Mouse (Mus musculus): ENCODE measurements around the gene Fbxw4.

DNA sequence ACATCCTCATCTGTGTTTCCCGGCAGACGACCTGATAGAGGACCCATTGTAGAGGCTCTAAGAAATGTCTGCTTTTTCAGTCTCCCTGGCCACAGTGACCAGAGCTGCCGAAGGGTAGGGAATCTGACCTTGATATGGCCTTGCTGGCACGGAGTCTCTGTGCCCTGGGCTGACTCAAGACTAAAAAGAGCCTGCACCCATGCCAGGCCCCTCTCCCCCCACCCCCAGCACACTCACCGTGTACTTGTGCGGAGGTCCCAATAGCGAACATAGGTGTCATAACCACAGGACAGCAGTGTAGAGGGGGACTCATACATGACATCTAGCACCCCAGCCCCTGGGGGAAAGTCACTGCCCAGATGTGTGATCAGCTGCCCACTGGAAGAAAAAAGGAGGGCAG is 80.7 kb downstream of the Fbxw4 start:
- TF ChIP-seq CTCF (IDR thresholded peaks at IDR 0.05; ENCODE audit: borderline replicate concordance, extremely low read depth, insufficient read depth, insufficient read length): no peak
- TF ChIP-seq POLR2A (IDR thresholded peaks at IDR 0.05; ENCODE audit: borderline replicate concordance, extremely low read depth, insufficient read depth, insufficient read length, poor library complexity, severe bottlenecking): no peak
